Mouse (Mus musculus) kidney, adult 11 months (tissue): Measurements from ENCODE around the gene Pa2g4.

Source experiments
- DNase-seq: peaks from one replicate; pipeline ENCODE4 v3.0.0; 2022

Pa2g4 gene

GRCm38 (mm10) chr10:128535206-128535605, 30.6 kb downstream of the Pa2g4 start:
- no peak for DNase-seq

- no peak for DNase-seq
These were observed 39.1 kb downstream of the Pa2g4 start for GRCm38 (mm10) chr10:128526366-128527356.

GRCm38 (mm10) chr10:128525671-128526308, 40.0 kb downstream of the Pa2g4 start, which contains the start of gene Esyt1:
Esyt1 (minus strand) TSS chr10:128525871.
- DNase-seq = peak; percentile 98

GRCm38 (mm10) chr10:128524732-128525662, 40.8 kb downstream of the Pa2g4 start:
- peak; percentile 31 for DNase-seq

- no peak for DNase-seq
These were observed 41.6 kb downstream of the Pa2g4 start for GRCm38 (mm10) chr10:128524111-128524731.

- no peak for DNase-seq
These were observed 43.4 kb downstream of the Pa2g4 start for GRCm38 (mm10) chr10:128522351-128522750.

GRCm38 (mm10) chr10:128520591-128520990, 45.2 kb downstream of the Pa2g4 start:
- DNase-seq = no peak

GRCm38 (mm10) chr10:128518833-128519232, 47.0 kb downstream of the Pa2g4 start:
- DNase-seq = peak; percentile 41

GRCm38 (mm10) chr10:128516677-128517076, 49.1 kb downstream of the Pa2g4 start:
- DNase-seq = no peak

GRCm38 (mm10) chr10:128516029-128516428, 49.8 kb downstream of the Pa2g4 start:
- DNase-seq = no peak

GRCm38 (mm10) chr10:128515044-128515443, 50.7 kb downstream of the Pa2g4 start:
- no peak for DNase-seq

GRCm38 (mm10) chr10:128511761-128512160, 54.0 kb downstream of the Pa2g4 start:
- no peak for DNase-seq

GRCm38 (mm10) chr10:128511189-128511588, 54.6 kb downstream of the Pa2g4 start:
- DNase-seq = no peak

GRCm38 (mm10) chr10:128510301-128510700, 55.5 kb downstream of the Pa2g4 start:
- no peak for DNase-seq

GRCm38 (mm10) chr10:128509831-128510230, 56.0 kb downstream of the Pa2g4 start:
- no peak for DNase-seq

- DNase-seq = no peak
These were observed 56.6 kb downstream of the Pa2g4 start for GRCm38 (mm10) chr10:128509203-128509602.

- DNase-seq = no peak
These were observed 57.5 kb downstream of the Pa2g4 start for GRCm38 (mm10) chr10:128508260-128508659.
